Mouse (Mus musculus): ENCODE measurements around the gene Gchfr. TPM values are rescaled to one million over a fixed set of nuclear protein-coding genes. Genes with fewer than 3 reads are reported as not detected.
A peak's percentile ranks its signal among the peaks of the same experiment; 100 is the strongest.

Gchfr gene
- polyA plus RNA-seq, 1 experiment from 2014 or later = 4.7 TPM

DNA sequence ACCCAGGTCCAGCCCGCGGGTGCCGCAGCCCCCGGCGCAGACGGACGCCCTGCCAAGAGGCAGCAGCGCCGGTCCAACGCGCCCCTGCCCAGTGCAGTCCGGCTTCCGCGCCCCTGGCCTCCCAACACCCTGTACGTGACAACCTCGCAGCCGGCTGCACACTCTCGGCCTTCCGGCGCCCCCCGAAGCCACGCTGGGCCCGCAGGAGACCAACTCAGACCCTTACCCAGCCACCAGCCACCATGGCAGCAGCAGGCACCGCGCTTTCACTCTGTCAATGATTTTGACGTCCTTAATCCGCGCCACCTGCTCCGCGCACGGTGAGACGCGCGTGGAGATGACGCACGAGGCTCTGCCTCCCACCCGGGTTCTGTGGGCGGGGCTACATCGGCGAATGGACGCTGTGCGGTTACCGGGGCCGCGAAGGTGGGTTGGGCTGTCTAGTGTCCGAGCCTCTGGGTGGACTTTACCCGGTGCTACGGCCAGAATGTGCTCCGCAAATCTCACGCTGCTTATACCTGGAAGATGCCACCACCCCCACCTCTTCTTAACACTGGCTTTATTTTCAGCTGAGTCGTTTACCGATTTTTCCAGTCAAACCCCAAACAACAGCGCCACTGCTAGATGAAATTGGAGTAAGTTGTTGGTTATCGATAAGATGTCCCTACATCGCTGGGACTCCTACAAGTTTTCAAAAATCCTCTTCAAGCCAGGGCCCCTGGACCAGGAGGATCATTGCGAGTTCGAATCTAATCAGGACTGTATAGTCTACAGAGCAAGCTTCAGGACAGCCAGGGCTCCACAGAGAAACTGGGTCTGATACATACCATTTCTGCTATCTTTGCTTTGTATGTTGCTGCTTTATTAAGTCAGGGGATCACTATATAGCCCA lies 10.6 kb upstream of the Gchfr start, which contains the start of gene Rmdn3:
TSS of gene Rmdn3 (minus strand) at position 354 of the 892 bp plus-strand sequence.
- peak within 1 kb of the TSS; percentile 95 for H3K4me2 ChIP-seq
- peak within 1 kb of the TSS; percentile 100 for H3K4me3 ChIP-seq
- peak; percentile 71; the same call in 1 of the 2 replicates for ATAC-seq (ENCODE audit: insufficient number of reproducible peaks, insufficient read depth, low FRiP score, low TSS enrichment, low read depth)
- H3K27me3 ChIP-seq = no peaks in the 10 kb centered on the region; the same call in 1 of the 2 replicates
- under 1% methylated on average over 56 of the region's 57 CpGs for WGBS
- H3K9me3 ChIP-seq = no peaks in the 10 kb centered on the region
- H3K9ac ChIP-seq = peak within 1 kb of the TSS; percentile 93
- H3K36me3 ChIP-seq = peaks cover 25% of the 10 kb centered on the region
- peak within 1 kb of the TSS; percentile 34; the same call in 1 of the 2 replicates for H3K27ac ChIP-seq
- peaks cover 16% of the 10 kb centered on the region for H3K4me1 ChIP-seq

DNA sequence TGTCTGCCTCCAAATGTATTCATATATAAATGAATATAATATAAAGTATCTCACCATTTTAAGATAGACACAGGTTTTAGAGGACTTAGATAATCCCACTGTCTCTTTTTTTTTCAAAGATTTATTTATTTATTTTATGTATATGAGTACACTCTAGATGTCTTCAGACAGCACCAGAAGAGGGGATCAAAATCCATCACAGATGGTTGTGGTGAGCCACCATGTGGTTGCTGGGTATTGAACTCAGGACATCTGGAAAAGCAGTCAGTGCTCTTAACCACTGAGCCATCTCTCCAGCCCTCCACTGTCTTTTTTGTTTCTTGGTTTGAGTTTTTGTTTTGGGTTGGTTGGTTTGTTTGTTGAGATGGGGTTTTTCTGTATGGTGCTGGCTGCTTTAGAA lies 9.7 kb upstream of the Gchfr start:
- Histone ChIP-seq H3K9ac (no peak overlapping the region), H3K36me3 (peaks cover 16% of the 10 kb centered on the region), H3K27ac (no peak overlapping the region), H3K27me3 (no peaks in the 10 kb centered on the region; the same call in 1 of the 2 replicates), H3K4me2 (peak overlapping the region; percentile 95; the same call in 1 of the 2 replicates), H3K4me3 (no peak overlapping the region), H3K9me3 (no peaks in the 10 kb centered on the region), H3K4me1 (peaks cover 16% of the 10 kb centered on the region)
- ATAC-seq (ENCODE audit: insufficient number of reproducible peaks, insufficient read depth, low FRiP score, low TSS enrichment, low read depth) = no peak

DNA sequence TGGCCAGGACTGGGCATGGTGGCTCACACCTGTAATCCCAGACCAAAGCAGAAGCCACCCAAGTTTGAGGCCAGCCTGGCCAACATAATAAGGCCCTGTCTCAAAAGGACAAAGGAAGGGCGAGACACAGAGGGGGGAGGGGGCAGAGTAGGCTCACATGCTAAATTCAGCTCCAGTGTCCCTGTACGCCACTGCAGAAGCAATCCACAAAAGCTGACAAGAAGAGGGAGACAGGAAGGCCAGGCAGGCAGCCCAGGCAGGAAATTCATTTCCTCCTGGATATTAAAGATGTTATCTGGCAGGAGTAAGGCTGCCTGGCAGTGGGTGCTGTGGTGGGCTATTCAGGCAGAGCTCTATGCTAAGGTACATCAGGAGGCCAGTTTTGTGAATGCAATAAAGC lies 6.3 kb upstream of the Gchfr start:
- no peak overlapping the region for H3K4me3 ChIP-seq
- H3K4me1 ChIP-seq = peaks cover 5% of the 10 kb centered on the region; the same call in 1 of the 2 replicates
- 17% methylated on average over 2 of the region's 2 CpGs for WGBS
- H3K27me3 ChIP-seq = peaks cover 11% of the 10 kb centered on the region
- no peak overlapping the region for H3K9ac ChIP-seq
- no peak overlapping the region for H3K4me2 ChIP-seq
- H3K27ac ChIP-seq = no peak overlapping the region
- H3K9me3 ChIP-seq = no peaks in the 10 kb centered on the region
- no peaks in the 10 kb centered on the region for H3K36me3 ChIP-seq
- ATAC-seq (ENCODE audit: insufficient number of reproducible peaks, insufficient read depth, low FRiP score, low TSS enrichment, low read depth) = no peak

DNA sequence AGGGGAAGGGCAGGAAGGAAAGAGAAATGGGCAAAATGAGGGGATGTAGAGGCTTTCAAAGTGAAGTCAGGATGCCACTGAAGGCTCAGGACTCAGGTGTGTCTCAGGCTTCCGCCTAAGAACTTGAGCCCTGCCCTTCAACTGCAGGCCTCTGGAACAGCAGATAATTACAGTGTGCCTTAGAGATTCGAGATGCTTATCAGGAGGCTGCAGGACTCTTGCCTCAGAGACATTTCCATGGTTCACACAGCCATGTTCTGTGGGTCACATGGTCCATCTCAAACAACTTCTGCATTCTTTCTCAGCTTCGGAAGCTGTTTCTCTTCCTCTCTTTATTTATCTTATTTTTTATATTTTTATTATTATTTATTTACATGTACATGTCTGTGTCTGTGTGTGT lies 4.4 kb upstream of the Gchfr start:
- H3K27ac ChIP-seq = no peak overlapping the region
- H3K4me2 ChIP-seq = no peak overlapping the region
- peaks cover 30% of the 10 kb centered on the region for H3K27me3 ChIP-seq
- no peak overlapping the region for H3K4me3 ChIP-seq
- ATAC-seq (ENCODE audit: insufficient number of reproducible peaks, insufficient read depth, low FRiP score, low TSS enrichment, low read depth) = no peak
- no peaks in the 10 kb centered on the region for H3K9me3 ChIP-seq
- no peaks in the 10 kb centered on the region for H3K36me3 ChIP-seq
- H3K4me1 ChIP-seq = peaks cover 16% of the 10 kb centered on the region
- 49% methylated on average over 3 of the region's 3 CpGs for WGBS
- no peak overlapping the region for H3K9ac ChIP-seq

DNA sequence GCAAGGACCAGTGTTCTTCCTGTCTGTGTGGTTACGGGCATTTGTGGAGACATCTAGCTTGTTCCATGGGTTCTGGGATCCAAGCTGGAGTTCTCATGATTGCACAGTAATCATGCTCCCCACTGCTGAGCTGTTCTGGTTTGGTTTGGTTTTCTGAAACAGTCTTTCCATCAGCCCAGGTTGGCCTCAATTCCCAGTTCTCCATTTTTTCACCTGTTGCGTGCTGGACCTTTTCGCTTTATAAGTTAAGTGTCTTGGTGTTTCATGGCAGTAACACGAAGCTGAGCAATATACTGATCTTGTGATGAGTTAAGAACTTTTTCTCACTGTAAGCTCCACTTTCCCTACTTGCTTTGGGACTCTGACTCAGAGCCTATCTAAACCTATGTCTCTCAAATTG lies 3.6 kb upstream of the Gchfr start:
- Histone ChIP-seq H3K27ac (no peak overlapping the region), H3K9ac (no peak overlapping the region), H3K4me1 (peaks cover 16% of the 10 kb centered on the region), H3K4me2 (no peak overlapping the region), H3K36me3 (no peaks in the 10 kb centered on the region), H3K27me3 (peaks cover 37% of the 10 kb centered on the region), H3K9me3 (no peaks in the 10 kb centered on the region), H3K4me3 (no peak overlapping the region)
- WGBS = 88% methylated on average over 4 of the region's 4 CpGs
- ATAC-seq (ENCODE audit: insufficient number of reproducible peaks, insufficient read depth, low FRiP score, low TSS enrichment, low read depth) = no peak

DNA sequence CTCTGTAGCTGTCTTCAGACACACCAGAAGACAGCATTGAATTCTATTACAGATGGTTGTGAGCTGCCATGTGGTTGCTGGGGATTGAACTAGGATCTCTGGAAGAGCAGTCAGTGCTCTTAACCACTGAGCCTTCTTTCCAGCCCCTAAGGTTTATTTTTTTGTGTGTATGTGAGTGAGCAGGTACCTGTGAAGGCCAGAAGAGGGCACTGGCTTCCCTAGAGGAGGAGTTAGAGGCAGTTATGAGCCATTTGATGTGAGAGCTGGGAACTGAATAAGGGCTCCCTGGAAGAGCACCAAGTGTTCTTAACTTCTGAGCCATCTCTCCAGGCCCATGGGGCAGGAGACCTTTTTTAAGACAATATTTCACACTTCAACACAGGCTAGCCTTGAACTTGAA lies 2.2 kb upstream of the Gchfr start:
- no peak for ATAC-seq (ENCODE audit: insufficient number of reproducible peaks, insufficient read depth, low FRiP score, low TSS enrichment, low read depth)
- Histone ChIP-seq H3K9ac (no peak overlapping the region), H3K36me3 (no peaks in the 10 kb centered on the region), H3K27ac (no peak overlapping the region), H3K4me3 (no peak overlapping the region), H3K4me1 (peaks cover 16% of the 10 kb centered on the region), H3K9me3 (no peaks in the 10 kb centered on the region), H3K4me2 (no peak overlapping the region), H3K27me3 (peaks cover 41% of the 10 kb centered on the region)

DNA sequence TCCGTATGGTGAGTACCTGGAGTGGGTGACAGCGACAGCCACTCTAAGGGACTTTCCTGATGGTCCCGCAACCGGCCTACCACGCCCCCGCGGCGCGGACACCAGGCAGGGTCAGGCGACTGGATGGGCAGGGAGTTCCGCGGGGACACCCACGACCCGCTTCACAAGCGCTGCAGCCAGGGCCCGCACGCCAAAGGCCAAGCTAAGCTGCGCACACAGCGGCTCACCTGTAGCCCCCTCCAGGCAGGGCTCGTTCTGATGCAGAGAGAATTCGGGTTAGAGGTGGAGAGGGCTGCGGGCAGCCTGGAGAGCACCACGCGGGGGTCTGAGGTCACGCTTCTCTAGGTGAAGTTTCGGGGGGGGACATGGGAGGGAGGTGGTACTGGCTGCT lies 288 bp downstream of the Gchfr start:
- H3K27me3 ChIP-seq = peaks cover 41% of the 10 kb centered on the region
- no peaks in the 10 kb centered on the region for H3K9me3 ChIP-seq
- 2% methylated on average over 26 of the region's 26 CpGs for WGBS
- peaks cover 21% of the 10 kb centered on the region for H3K4me1 ChIP-seq
- H3K27ac ChIP-seq = no peak overlapping the region
- peaks cover 9% of the 10 kb centered on the region for H3K36me3 ChIP-seq
- H3K4me2 ChIP-seq = peak overlapping the region; percentile 99
- peak overlapping the region; percentile 67 for H3K9ac ChIP-seq
- ATAC-seq (ENCODE audit: insufficient number of reproducible peaks, insufficient read depth, low FRiP score, low TSS enrichment, low read depth) = peak; percentile 18; the same call in 1 of the 2 replicates
- H3K4me3 ChIP-seq = peak overlapping the region; percentile 56

DNA sequence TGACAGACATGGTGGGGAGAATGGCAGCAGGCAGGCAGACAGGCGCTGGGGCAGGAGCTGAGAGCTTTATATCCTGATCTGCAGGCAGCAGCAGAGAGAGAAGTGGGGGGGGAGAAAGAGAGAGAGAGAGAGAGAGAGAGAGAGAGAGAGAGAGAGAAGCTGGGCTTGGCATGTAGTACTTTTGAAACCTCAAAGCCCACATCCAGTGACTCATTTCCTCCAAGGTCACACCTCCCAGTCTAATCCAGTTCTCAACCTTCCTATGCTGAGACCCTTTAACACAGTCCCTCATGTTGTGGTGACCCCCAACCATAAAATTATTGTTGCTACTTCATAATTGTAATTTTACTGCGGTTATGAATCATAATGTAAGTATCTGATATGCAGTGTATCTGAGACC lies 2.7 kb downstream of the Gchfr start:
- Histone ChIP-seq H3K9ac (no peak overlapping the region), H3K27ac (no peak overlapping the region), H3K36me3 (peaks cover 16% of the 10 kb centered on the region), H3K4me2 (no peak overlapping the region), H3K4me1 (peaks cover 34% of the 10 kb centered on the region), H3K27me3 (peaks cover 40% of the 10 kb centered on the region), H3K4me3 (no peak overlapping the region), H3K9me3 (no peaks in the 10 kb centered on the region)
- WGBS = 75% methylated on average over 2 of the region's 2 CpGs
- no peak for ATAC-seq (ENCODE audit: insufficient number of reproducible peaks, insufficient read depth, low FRiP score, low TSS enrichment, low read depth)

DNA sequence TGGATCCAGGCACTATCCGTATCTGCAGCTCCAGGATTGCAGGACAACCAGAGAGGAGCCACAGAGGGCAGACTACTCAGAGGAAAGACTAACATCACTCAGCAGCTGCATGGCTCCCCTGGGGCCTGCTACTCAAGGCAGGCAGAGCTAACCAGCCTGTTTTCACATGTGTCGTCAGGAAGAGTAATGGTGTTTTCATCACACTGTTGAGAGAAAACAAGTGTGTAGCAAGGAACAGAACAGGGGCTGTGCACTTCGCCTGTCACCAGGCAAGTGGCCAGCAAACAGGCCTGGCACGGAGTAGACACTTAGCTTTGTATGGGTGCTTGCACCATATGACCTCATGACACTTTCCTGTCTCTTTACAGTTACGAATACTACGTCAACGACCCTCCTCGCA lies 4.0 kb downstream of the Gchfr start:
- H3K4me3 ChIP-seq = no peak overlapping the region
- WGBS = 81% methylated on average over 8 of the region's 8 CpGs
- no peak overlapping the region for H3K27ac ChIP-seq
- no peak for ATAC-seq (ENCODE audit: insufficient number of reproducible peaks, insufficient read depth, low FRiP score, low TSS enrichment, low read depth)
- H3K4me1 ChIP-seq = peaks cover 33% of the 10 kb centered on the region
- no peak overlapping the region for H3K9ac ChIP-seq
- no peak overlapping the region for H3K4me2 ChIP-seq
- H3K9me3 ChIP-seq = no peaks in the 10 kb centered on the region
- peaks cover 24% of the 10 kb centered on the region for H3K36me3 ChIP-seq
- H3K27me3 ChIP-seq = peaks cover 27% of the 10 kb centered on the region

DNA sequence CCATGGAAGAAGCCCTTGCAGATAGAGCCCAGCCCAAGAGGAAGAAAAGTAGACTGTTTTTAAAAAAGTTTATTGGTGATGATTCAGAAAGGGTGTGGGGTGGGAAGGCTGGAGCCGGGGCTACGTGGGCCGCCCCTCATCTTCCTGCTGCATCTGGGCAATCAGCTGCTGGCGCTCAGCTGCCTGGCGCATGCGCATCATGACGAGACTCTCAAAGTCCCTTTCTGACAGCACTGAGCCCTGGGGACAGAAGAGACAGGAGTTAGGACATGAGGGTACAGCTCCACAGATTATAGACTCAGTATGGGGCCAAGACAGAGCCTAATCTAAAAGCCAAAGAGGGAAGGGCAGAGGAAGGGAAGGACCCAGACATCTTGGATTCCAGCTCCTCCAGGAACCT lies 4.9 kb downstream of the Gchfr start:
- Histone ChIP-seq H3K9me3 (no peaks in the 10 kb centered on the region), H3K9ac (no peak overlapping the region), H3K4me2 (no peak overlapping the region), H3K36me3 (peaks cover 32% of the 10 kb centered on the region), H3K4me3 (no peak overlapping the region), H3K27ac (no peak overlapping the region), H3K4me1 (peaks cover 24% of the 10 kb centered on the region), H3K27me3 (peaks cover 18% of the 10 kb centered on the region)
- WGBS = 81% methylated on average over 7 of the region's 7 CpGs
- no peak for ATAC-seq (ENCODE audit: insufficient number of reproducible peaks, insufficient read depth, low FRiP score, low TSS enrichment, low read depth)

DNA sequence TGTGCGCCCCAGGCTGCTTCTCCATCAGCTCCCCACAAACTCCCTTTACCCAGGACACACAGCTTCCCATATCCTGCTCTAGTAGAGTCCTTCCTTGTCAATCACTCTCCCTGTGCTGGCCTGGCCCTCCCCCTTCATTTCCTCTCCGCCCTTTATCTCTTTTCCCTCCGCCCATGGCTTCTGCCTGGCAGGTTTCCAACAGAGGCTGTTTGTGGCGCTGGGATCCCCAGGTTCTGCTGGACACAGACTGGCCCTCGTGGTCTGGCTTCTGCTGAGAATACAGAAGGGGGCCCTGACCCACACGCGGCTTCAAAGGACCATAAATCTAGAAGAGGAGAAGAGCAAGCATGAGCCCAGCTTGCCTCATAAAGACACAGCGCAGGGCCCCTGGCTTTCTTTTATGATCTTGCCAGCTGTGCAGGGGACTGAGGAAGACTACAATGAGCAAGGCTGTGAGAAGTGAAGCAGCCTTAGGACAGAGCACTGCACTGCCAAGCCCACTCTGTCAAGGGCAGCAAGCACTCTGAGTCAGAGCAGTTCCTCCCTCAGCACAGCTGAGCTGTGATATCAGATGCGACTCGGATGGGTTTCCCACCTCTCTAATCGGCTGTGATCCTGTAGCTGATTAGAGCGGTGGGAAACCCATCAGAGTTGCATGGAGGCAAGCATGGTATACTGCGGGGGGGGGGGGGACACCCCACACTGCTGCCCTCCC lies 5.4 kb downstream of the Gchfr start:
- 27% methylated on average over 13 of the region's 13 CpGs for WGBS
- Histone ChIP-seq H3K27me3 (peaks cover 13% of the 10 kb centered on the region), H3K36me3 (peaks cover 37% of the 10 kb centered on the region), H3K9me3 (no peaks in the 10 kb centered on the region), H3K4me1 (peaks cover 18% of the 10 kb centered on the region), H3K4me3 (no peak overlapping the region), H3K27ac (peak overlapping the region; percentile 16; the same call in 1 of the 2 replicates), H3K4me2 (no peak overlapping the region), H3K9ac (no peak overlapping the region)
- no peak for ATAC-seq (ENCODE audit: insufficient number of reproducible peaks, insufficient read depth, low FRiP score, low TSS enrichment, low read depth)

Data from embryonic facial prominence, embryonic 13.5 days (tissue).